ENCODE assay signal across 8 mouse cellular contexts in the genomic region with DNA sequence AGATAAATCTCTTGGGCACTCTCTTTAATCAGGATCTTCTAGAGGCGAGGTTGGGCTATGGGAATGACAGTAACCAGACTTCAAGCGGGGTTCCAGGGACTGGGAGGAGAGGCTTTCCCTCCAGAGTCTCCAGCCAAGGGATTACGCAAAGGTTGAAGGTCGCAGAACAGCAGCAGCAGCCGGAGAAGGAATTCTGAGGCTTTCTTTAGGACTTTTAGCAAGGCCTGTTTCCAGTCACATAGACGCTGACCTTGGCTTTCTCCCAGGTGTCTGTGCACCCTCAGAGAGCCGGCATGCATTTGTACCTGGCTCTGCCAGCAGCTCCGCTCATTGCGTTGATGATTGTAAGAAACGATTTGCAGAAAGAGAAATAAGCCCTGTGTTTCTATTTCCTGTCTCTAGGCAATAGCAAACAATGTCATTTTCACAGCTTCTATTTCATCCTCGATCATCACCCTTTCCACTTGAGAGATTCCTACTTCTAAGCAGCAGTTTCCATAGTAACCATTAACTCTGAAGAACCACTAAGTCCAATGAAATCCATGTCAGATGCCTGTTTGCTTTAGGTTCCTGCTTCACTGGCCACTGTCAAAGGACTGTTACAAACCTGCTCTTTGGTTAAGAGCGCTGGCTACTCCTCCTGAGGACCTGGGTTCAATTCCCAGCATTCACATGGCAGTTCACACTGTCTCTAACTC.
DNase-seq lines count a peak whose midpoint lies in the region; ATAC-seq and TF ChIP-seq lines count a peak whose summit lies in the region.

No protein-coding gene starts in this region.

- no peak overlapping the region for H3K4me2 ChIP-seq in limb, embryonic 13.5 days (replicated peaks)
- H3K4me2 ChIP-seq in lung, postnatal 0 days (replicated peaks; ENCODE audit: low read depth, low read length) = no peak overlapping the region
- H3K4me2 ChIP-seq in stomach, postnatal 0 days (replicated peaks; ENCODE audit: low read depth) = no peak overlapping the region

- no peak overlapping the region for H3K4me3 ChIP-seq in limb, embryonic 13.5 days
- H3K4me3 ChIP-seq in limb, embryonic 10.5 days = no peak overlapping the region
- H3K4me3 ChIP-seq in hindbrain, embryonic 10.5 days = no peak overlapping the region
- H3K4me3 ChIP-seq in lung, postnatal 0 days (ENCODE audit: low read depth, low read length) = no peak overlapping the region
- H3K4me3 ChIP-seq in stomach, postnatal 0 days (ENCODE audit: low read depth, low read length) = no peak overlapping the region

- no peak for ATAC-seq in limb, embryonic 13.5 days (ENCODE audit: low FRiP score, low read depth)
- peak; percentile 47; the same call in 1 of the 2 replicates for ATAC-seq in lung, postnatal 0 days
- ATAC-seq in stomach, postnatal 0 days (ENCODE audit: low FRiP score, low TSS enrichment) = peak; percentile 67; the same call in 1 of the 2 replicates

- H3K27me3 ChIP-seq in limb, embryonic 13.5 days = no peaks in the 10 kb centered on the region
- H3K27me3 ChIP-seq in limb, embryonic 10.5 days (ENCODE audit: low read depth, poor library complexity, severe bottlenecking) = no peaks in the 10 kb centered on the region
- no peaks in the 10 kb centered on the region for H3K27me3 ChIP-seq in hindbrain, embryonic 10.5 days (ENCODE audit: insufficient read depth, poor library complexity, severe bottlenecking)
- no peaks in the 10 kb centered on the region for H3K27me3 ChIP-seq in lung, postnatal 0 days (replicated peaks; ENCODE audit: insufficient read depth, low read length)
- H3K27me3 ChIP-seq in stomach, postnatal 0 days (ENCODE audit: control insufficient read depth, insufficient read depth, low read length) = no peaks in the 10 kb centered on the region

- no peaks in the 10 kb centered on the region for H3K9me3 ChIP-seq in limb, embryonic 13.5 days
- H3K9me3 ChIP-seq in limb, embryonic 10.5 days (replicated peaks) = no peaks in the 10 kb centered on the region
- no peaks in the 10 kb centered on the region for H3K9me3 ChIP-seq in hindbrain, embryonic 10.5 days
- no peaks in the 10 kb centered on the region for H3K9me3 ChIP-seq in lung, postnatal 0 days (ENCODE audit: low read length)
- no peaks in the 10 kb centered on the region for H3K9me3 ChIP-seq in stomach, postnatal 0 days (ENCODE audit: control insufficient read depth, low read length)

- H3K36me3 ChIP-seq in limb, embryonic 13.5 days = no peaks in the 10 kb centered on the region
- H3K36me3 ChIP-seq in limb, embryonic 10.5 days = no peaks in the 10 kb centered on the region
- H3K36me3 ChIP-seq in hindbrain, embryonic 10.5 days = no peaks in the 10 kb centered on the region
- H3K36me3 ChIP-seq in lung, postnatal 0 days (ENCODE audit: insufficient read depth, low read length) = no peaks in the 10 kb centered on the region
- H3K36me3 ChIP-seq in stomach, postnatal 0 days (ENCODE audit: control insufficient read depth, insufficient read depth, low read length) = no peaks in the 10 kb centered on the region

- H3K9ac ChIP-seq in limb, embryonic 13.5 days = no peak overlapping the region
- no peak overlapping the region for H3K9ac ChIP-seq in lung, postnatal 0 days (replicated peaks; ENCODE audit: low read depth)
- no peak overlapping the region for H3K9ac ChIP-seq in stomach, postnatal 0 days (ENCODE audit: low read length)

- TF ChIP-seq CTCF in lung, postnatal 0 days (IDR thresholded peaks at IDR 0.05) = no peak
- TF ChIP-seq CTCF in stomach, postnatal 0 days (IDR thresholded peaks at IDR 0.05; ENCODE audit: low read depth) = no peak

- no peak for TF ChIP-seq EP300 in lung, postnatal 0 days (IDR thresholded peaks at IDR 0.05)
- TF ChIP-seq EP300 in stomach, postnatal 0 days (optimal IDR thresholded peaks at IDR 0.05) = no peak

- peak overlapping the region; percentile 22; the same call in 1 of the 2 replicates for H3K27ac ChIP-seq in limb, embryonic 13.5 days
- no peak overlapping the region for H3K27ac ChIP-seq in limb, embryonic 10.5 days
- H3K27ac ChIP-seq in hindbrain, embryonic 10.5 days = peak overlapping the region; percentile 29; the same call in 1 of the 2 replicates
- no peak overlapping the region for H3K27ac ChIP-seq in lung, postnatal 0 days (ENCODE audit: low read length)
- H3K27ac ChIP-seq in stomach, postnatal 0 days (replicated peaks) = no peak overlapping the region

- peaks cover 11% of the 10 kb centered on the region for H3K4me1 ChIP-seq in limb, embryonic 13.5 days
- H3K4me1 ChIP-seq in limb, embryonic 10.5 days = peaks cover 6% of the 10 kb centered on the region; the same call in 1 of the 2 replicates
- H3K4me1 ChIP-seq in hindbrain, embryonic 10.5 days (replicated peaks) = peaks cover 22% of the 10 kb centered on the region
- H3K4me1 ChIP-seq in lung, postnatal 0 days (ENCODE audit: insufficient read depth, low read depth, low read length) = no peaks in the 10 kb centered on the region
- H3K4me1 ChIP-seq in stomach, postnatal 0 days (replicated peaks; ENCODE audit: control insufficient read depth, insufficient read depth) = no peaks in the 10 kb centered on the region

- DNase-seq in limb, embryonic 10.5 days (ENCODE audit: low spot score) = no peak
- DNase-seq in embryo, embryonic 10 days (ENCODE audit: low spot score) = peak; percentile 39
- no peak for DNase-seq in hindbrain, embryonic 10.5 days (ENCODE audit: low spot score)
- DNase-seq in lung, postnatal 0 days (ENCODE audit: low spot score) = peak; percentile 57
- DNase-seq in stomach, postnatal 0 days (ENCODE audit: low spot score) = peak; percentile 41
- DNase-seq in T-cell, adult 2 months (ENCODE audit: low spot score) = no peak
- DNase-seq in c-Kit-positive CD71-positive TER-119-positive erythroid progenitor cells, embryonic 14.5 days (ENCODE audit: low spot score) = no peak

- WGBS in limb, embryonic 13.5 days = 47% methylated on average over 12 of the region's 12 CpGs
- 69% methylated on average over 12 of the region's 12 CpGs for WGBS in limb, embryonic 10.5 days
- 46% methylated on average over 12 of the region's 12 CpGs for WGBS in hindbrain, embryonic 10.5 days
- 39% methylated on average over 12 of the region's 12 CpGs for WGBS in lung, postnatal 0 days
- 32% methylated on average over 12 of the region's 12 CpGs for WGBS in stomach, postnatal 0 days

Comparison
In these comparisons a context has a peak if more than half of its experiments do, and no peak if none do; other contexts are left out.
1. H3K27ac ChIP-seq: peak in limb, embryonic 13.5 days (single experiment) and hindbrain, embryonic 10.5 days (single experiment); none in limb, embryonic 10.5 days (single experiment), lung, postnatal 0 days (single experiment) and stomach, postnatal 0 days (single experiment).
2. DNase-seq: peak in embryo, embryonic 10 days (single experiment), lung, postnatal 0 days (single experiment) and stomach, postnatal 0 days (single experiment); none in limb, embryonic 10.5 days (single experiment), hindbrain, embryonic 10.5 days (single experiment), T-cell, adult 2 months (single experiment) and c-Kit-positive CD71-positive TER-119-positive erythroid progenitor cells, embryonic 14.5 days (single experiment).